Mouse (Mus musculus) B cell, adult 62 days (primary cell): ENCODE results near the gene Foxj2. TPM values are rescaled to one million over a fixed set of nuclear protein-coding genes. Genes with fewer than 3 reads are reported as not detected.

Source experiments
- total RNA-seq: library from RNA; stranded (reverse); gene quantifications from 4 replicates; pipeline ENCODE4 v1.2.4, GENCODE M21; 2023

The Foxj2 gene
- 53.6 to 58.7 TPM (median 57.0 TPM) in 4 replicates for total RNA-seq

DNA sequence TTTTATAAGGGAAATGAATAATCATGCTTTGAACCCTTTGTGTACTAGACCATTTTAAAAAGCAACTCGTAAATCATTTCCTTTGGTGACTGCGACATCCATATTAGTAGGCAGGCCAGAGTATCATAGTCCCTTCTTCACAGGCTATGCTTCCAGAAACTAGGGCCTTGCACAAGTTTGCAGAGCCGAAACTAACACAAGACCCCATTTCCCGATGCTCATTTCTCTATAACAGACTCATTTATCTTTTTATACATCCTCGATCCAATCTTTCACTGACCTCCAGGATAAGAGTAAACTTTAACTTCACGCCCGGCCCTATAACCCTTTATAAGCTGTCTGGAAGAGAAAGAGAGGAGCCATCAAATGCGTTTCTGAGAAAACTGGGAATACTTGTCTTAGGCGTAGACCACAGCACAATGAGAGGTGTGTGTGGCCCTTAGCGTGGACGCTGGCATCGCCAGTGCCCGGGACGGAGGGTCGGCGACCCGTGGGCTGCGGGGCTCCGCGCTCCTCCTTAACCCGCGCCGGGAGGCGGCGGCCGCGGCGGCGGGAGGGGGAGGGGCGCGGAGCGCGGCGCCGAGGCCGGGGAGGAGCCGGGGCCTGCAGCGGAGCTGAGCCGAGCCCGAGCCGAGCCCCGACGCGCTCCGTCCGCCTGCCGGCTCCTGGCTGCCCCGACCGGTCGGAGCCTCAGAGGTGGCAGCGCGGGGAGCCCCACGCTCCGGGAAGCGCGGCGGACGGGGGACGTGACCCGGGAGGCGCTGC is at the start of gene Foxj2:
Foxj2 (plus strand) TSS at position 609 of the 765 bp plus-strand sequence.

DNA sequence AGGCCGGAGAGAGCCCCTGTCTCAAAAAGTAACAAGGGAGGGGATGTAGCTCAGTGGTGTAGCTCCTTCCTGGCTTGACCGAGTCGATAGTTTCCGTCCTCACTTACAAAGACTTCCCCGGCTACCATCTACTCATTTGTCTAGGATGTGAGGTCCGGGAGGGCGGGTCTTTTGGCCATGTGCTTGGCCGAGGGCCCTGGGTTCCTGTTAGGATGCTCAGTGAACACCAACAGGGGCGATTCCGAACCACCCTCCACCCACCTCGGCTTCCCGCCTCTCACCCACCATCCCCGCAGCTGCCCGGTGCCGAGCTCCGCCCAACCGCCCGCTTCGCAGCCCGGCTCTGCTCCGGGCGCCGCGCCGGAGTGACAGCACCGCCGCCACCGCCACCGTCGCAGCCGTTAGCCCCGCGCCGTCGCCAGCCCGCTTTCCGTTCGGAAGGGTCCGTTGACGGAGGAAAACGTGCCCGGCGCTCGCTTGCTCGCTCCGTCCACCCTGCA is 18.4 kb upstream of the Foxj2 start, which contains the start of gene Slc2a3:
Slc2a3 (minus strand) TSS at position 340 of the 500 bp plus-strand sequence.

DNA sequence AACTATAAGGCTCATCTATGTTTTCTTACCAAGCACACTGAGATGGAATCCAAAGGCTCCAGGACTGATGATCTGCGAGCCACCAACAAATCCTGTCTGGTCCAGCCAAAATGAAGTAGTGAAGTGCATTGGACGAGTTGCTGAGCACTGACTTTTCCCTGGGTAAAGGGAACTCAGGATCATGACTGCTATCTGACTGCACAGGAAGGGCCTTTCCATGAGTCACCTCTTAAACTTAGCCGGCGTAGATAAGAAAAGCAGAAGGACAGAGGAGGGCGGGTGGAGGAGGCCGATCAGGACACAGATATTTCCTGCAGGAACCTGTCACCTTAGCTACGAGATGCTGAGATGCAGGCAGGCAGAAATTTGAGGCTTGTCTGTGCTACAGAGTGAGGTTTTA is 36.2 kb downstream of the Foxj2 start, which contains the start of gene C3ar1:
C3ar1 (minus strand) TSS at position 207 of the 400 bp plus-strand sequence.

DNA sequence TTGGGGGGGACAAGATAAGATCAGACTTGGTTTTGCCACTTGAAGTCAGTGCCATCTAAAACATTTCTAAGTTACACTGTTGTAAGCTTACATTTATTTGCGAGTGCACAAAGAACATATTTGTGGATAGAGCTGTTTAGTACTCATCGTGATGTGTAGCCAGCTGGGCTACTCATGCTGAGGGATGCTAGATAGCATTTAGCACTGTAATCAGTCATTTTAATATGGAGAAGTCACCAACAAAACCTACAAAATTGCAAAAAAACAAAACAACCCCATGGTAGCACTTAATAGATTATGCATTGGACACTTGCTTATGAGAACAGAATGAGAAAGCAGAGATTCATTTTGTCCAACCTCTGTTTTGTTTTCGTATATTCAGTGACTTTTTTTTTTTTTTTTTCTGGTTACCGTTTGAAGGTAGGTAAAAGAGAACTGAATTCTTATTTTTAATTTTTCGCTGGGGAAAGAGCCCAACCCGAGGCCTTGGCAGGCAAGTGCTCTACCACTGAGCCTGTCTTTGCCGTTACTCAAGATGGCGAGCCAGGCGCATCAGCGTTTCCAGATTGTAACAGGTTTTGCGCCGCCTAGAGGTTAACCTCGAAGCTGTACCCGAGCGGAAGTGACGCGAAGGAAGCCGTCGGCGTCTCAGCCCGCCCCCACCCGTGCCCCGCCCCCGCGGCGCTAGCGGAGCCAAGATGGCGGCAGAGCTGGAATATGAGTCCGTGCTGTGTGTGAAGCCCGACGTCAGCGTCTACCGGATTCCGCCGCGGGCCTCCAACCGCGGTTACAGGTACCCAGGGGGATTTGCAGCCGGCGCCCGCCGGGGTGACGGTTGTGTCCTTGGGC is 54.4 kb downstream of the Foxj2 start, which contains the start of gene Necap1:
Necap1 (plus strand) TSS at position 604 of the 849 bp plus-strand sequence.

Other genes with a start within 250 kb of the Foxj2 start
- gene Apobec1, start 217.5 kb upstream of the Foxj2 start, total RNA-seq, result 69.3 to 92.7 TPM (median 75.8 TPM) in 4 replicates
- not detected in 4 replicates for gene Gdf3, start 209.8 kb upstream of the Foxj2 start, total RNA-seq
- gene Dppa3, start 193.5 kb upstream of the Foxj2 start, total RNA-seq, result not detected in 4 replicates
- not detected in 4 replicates for gene Nanog, start 112.4 kb upstream of the Foxj2 start, total RNA-seq
- gene Slc2a3, start 18.3 kb upstream of the Foxj2 start, total RNA-seq, result 45.2 to 48.3 TPM (median 46.5 TPM) in 4 replicates
- gene C3ar1, start 36.2 kb downstream of the Foxj2 start, total RNA-seq, result not detected in 4 replicates
- 98.1 to 106 TPM (median 104 TPM) in 4 replicates for gene Necap1, start 54.6 kb downstream of the Foxj2 start, total RNA-seq
- gene Clec4a1, start 101.9 kb downstream of the Foxj2 start, total RNA-seq, result 0.47 to 1.5 TPM (median 1.2 TPM) in 4 replicates
- 2.6 to 6.2 TPM (median 5.0 TPM) in 4 replicates for gene Clec4a3, start 132.6 kb downstream of the Foxj2 start, total RNA-seq
- not detected in 4 replicates for gene Clec4a4, start 170.5 kb downstream of the Foxj2 start, total RNA-seq
- not detected in 4 replicates for gene Clec4b1, start 230.0 kb downstream of the Foxj2 start, total RNA-seq